In genomic region chr9:119192202-119192990, GRCm38 (mm10) we compare ENCODE assay signal across 10 mouse cellular contexts. TPM values are rescaled to one million over a fixed set of nuclear protein-coding genes. Genes with fewer than 3 reads are reported as not detected.
DNase-seq lines count a peak whose midpoint lies in the region; ATAC-seq and TF ChIP-seq lines count a peak whose summit lies in the region.
"Had no signal": no experiment of that assay in that cellular context is flagged by ENCODE, and none has a peak within 500 bp of the region (broad histone marks: within the 10 kb centered on the region; RNA-seq: fewer than 3 reads in every experiment).

No protein-coding gene starts in this region.

- H3K27me3 ChIP-seq in hindbrain, embryonic 10.5 days (ENCODE audit: insufficient read depth, poor library complexity, severe bottlenecking) = no peaks in the 10 kb centered on the region
- H3K27me3 ChIP-seq in hindbrain, embryonic 13.5 days = no peaks in the 10 kb centered on the region
- H3K27me3 ChIP-seq in liver, embryonic 16.5 days (ENCODE audit: control insufficient read depth, insufficient read depth, low read depth, low read length) = no peaks in the 10 kb centered on the region
- no peaks in the 10 kb centered on the region for H3K27me3 ChIP-seq in stomach, embryonic 16.5 days (ENCODE audit: control insufficient read depth, insufficient read depth, low read length)
- H3K27me3 ChIP-seq: embryonic facial prominence, embryonic 12.5 days had no signal

- WGBS in hindbrain, embryonic 10.5 days = 39% methylated on average over 11 of the region's 11 CpGs
- 40% methylated on average over 11 of the region's 11 CpGs for WGBS in hindbrain, embryonic 13.5 days
- 37% methylated on average over 11 of the region's 11 CpGs for WGBS in liver, embryonic 16.5 days (ENCODE audit: insufficient replicate concordance)
- 35% methylated on average over 11 of the region's 11 CpGs for WGBS in stomach, embryonic 16.5 days

- H3K4me3 ChIP-seq in hindbrain, embryonic 10.5 days = no peak overlapping the region
- no peak overlapping the region for H3K4me3 ChIP-seq in hindbrain, embryonic 13.5 days
- no peak overlapping the region for H3K4me3 ChIP-seq in ES-E14 (ENCODE audit: insufficient read depth in 1 of 2, low read depth in 1 of 2, low read length in 2 of 2, poor library complexity in 1 of 2, severe bottlenecking in 1 of 2)
- no peak overlapping the region for H3K4me3 ChIP-seq in liver, embryonic 16.5 days (ENCODE audit: low read depth, low read length)
- no peak overlapping the region for H3K4me3 ChIP-seq in stomach, embryonic 16.5 days (replicated peaks; ENCODE audit: low read length)
- H3K4me3 ChIP-seq: embryonic facial prominence, embryonic 12.5 days had no signal

- DNase-seq in hindbrain, embryonic 10.5 days (ENCODE audit: low spot score) = peak; percentile 35
- DNase-seq in ES-E14 (ENCODE audit: low read depth, low spot score) = peak; percentile 65
- peak; percentile 29 for DNase-seq in c-Kit-positive CD71-positive TER-119-positive erythroid progenitor cells, embryonic 14.5 days (ENCODE audit: low spot score)
- DNase-seq in induced T-regulatory cell, adult 2 months (ENCODE audit: low read depth) = peak; percentile 63
- no peak for DNase-seq in frontal cortex, postnatal 14 days (ENCODE audit: low spot score in 2 of 2)

- in situ Hi-C loops in ES-E14 (cut with MboI; ENCODE audit: low sequenced_read_pairs in 2 of 2, unreplicated experiment in 2 of 2) = no loop called here

- H3K9me3 ChIP-seq in hindbrain, embryonic 10.5 days = no peaks in the 10 kb centered on the region
- H3K9me3 ChIP-seq in hindbrain, embryonic 13.5 days = no peaks in the 10 kb centered on the region
- no peaks in the 10 kb centered on the region for H3K9me3 ChIP-seq in ES-E14 (ENCODE audit: control insufficient read depth, insufficient read depth, low read depth, low read length)
- no peaks in the 10 kb centered on the region for H3K9me3 ChIP-seq in liver, embryonic 16.5 days (replicated peaks; ENCODE audit: control insufficient read depth, low read length)
- no peaks in the 10 kb centered on the region for H3K9me3 ChIP-seq in stomach, embryonic 16.5 days (replicated peaks; ENCODE audit: control insufficient read depth, low read length)
- H3K9me3 ChIP-seq: embryonic facial prominence, embryonic 12.5 days had no signal

- no peak for ATAC-seq in hindbrain, embryonic 13.5 days (ENCODE audit: low FRiP score)
- peak; percentile 71 for ATAC-seq in liver, embryonic 16.5 days (ENCODE audit: low read depth)
- peak; percentile 58; the same call in 1 of the 2 replicates for ATAC-seq in stomach, embryonic 16.5 days (ENCODE audit: insufficient read depth, low FRiP score)

- no peak overlapping the region for H3K27ac ChIP-seq in hindbrain, embryonic 10.5 days
- no peak overlapping the region for H3K27ac ChIP-seq in hindbrain, embryonic 13.5 days
- H3K27ac ChIP-seq in ES-E14 (ENCODE audit: insufficient read depth, low read depth, low read length, poor library complexity, severe bottlenecking) = no peak overlapping the region
- no peak overlapping the region for H3K27ac ChIP-seq in liver, embryonic 16.5 days (ENCODE audit: low read length)
- H3K27ac ChIP-seq in stomach, embryonic 16.5 days (ENCODE audit: low read length) = no peak overlapping the region
- H3K27ac ChIP-seq: embryonic facial prominence, embryonic 12.5 days; macrophage had no signal

- no peaks in the 10 kb centered on the region for H3K36me3 ChIP-seq in hindbrain, embryonic 10.5 days
- H3K36me3 ChIP-seq in hindbrain, embryonic 13.5 days = no peaks in the 10 kb centered on the region
- no peaks in the 10 kb centered on the region for H3K36me3 ChIP-seq in ES-E14 (ENCODE audit: control insufficient read depth, insufficient read depth, low read length, poor library complexity, severe bottlenecking)
- no peaks in the 10 kb centered on the region for H3K36me3 ChIP-seq in liver, embryonic 16.5 days (ENCODE audit: control insufficient read depth, insufficient read depth)
- H3K36me3 ChIP-seq in stomach, embryonic 16.5 days (ENCODE audit: control insufficient read depth, insufficient read depth, low read length) = no peaks in the 10 kb centered on the region
- H3K36me3 ChIP-seq: embryonic facial prominence, embryonic 12.5 days had no signal

- H3K9ac ChIP-seq in hindbrain, embryonic 13.5 days = no peak overlapping the region
- H3K9ac ChIP-seq in ES-E14 (ENCODE audit: insufficient read depth, low read depth, low read length, poor library complexity, severe bottlenecking) = no peak overlapping the region
- no peak overlapping the region for H3K9ac ChIP-seq in liver, embryonic 16.5 days (ENCODE audit: low read depth, low read length)
- no peak overlapping the region for H3K9ac ChIP-seq in stomach, embryonic 16.5 days (ENCODE audit: low read length)
- H3K9ac ChIP-seq: embryonic facial prominence, embryonic 12.5 days had no signal

- H3K4me2 ChIP-seq in hindbrain, embryonic 13.5 days = no peak overlapping the region
- H3K4me2 ChIP-seq in liver, embryonic 16.5 days (ENCODE audit: low read depth, low read length) = no peak overlapping the region
- H3K4me2 ChIP-seq in stomach, embryonic 16.5 days (ENCODE audit: low read depth, low read length) = no peak overlapping the region
- H3K4me2 ChIP-seq: embryonic facial prominence, embryonic 12.5 days had no signal

- H3K4me1 ChIP-seq in hindbrain, embryonic 10.5 days (replicated peaks) = no peaks in the 10 kb centered on the region
- no peaks in the 10 kb centered on the region for H3K4me1 ChIP-seq in hindbrain, embryonic 13.5 days (replicated peaks)
- peaks cover 0 to 2% of the 10 kb centered on the region in 2 experiments; a peak in 1 of 4 replicates for H3K4me1 ChIP-seq in ES-E14 (ENCODE audit: control insufficient read depth in 2 of 2, insufficient read depth in 2 of 2, low read length in 2 of 2, poor library complexity in 1 of 2)
- H3K4me1 ChIP-seq in liver, embryonic 16.5 days (ENCODE audit: control insufficient read depth, low read depth, low read length) = no peaks in the 10 kb centered on the region
- no peaks in the 10 kb centered on the region for H3K4me1 ChIP-seq in stomach, embryonic 16.5 days (ENCODE audit: control insufficient read depth, insufficient read depth, low read length)
- H3K4me1 ChIP-seq: embryonic facial prominence, embryonic 12.5 days had no signal

TF ChIP-seq in ES-E14, 5 proteins besides CTCF, POLR2A, EP300 and RAD21:
- no peak for TF ChIP-seq MAFK (IDR thresholded peaks at IDR 0.05; ENCODE audit: insufficient read depth, low read depth, low read length)
- no peak for TF ChIP-seq ZNF384 (IDR thresholded peaks at IDR 0.05; ENCODE audit: low read depth, low read length)
- peak; percentile 70; the same call in 1 of the 2 replicates for TF ChIP-seq ZC3H11A (IDR thresholded peaks at IDR 0.05; ENCODE audit: borderline replicate concordance, low read depth, low read length)
- TF ChIP-seq HCFC1 (IDR thresholded peaks at IDR 0.05; ENCODE audit: borderline replicate concordance, insufficient read depth, low read length) = no peak
- TF ChIP-seq CHD2 (IDR thresholded peaks at IDR 0.05; ENCODE audit: low read depth, low read length) = no peak

RNA-seq across cellular contexts. Expression of gene Slc22a13, which starts 16.5 kb away (rescaled TPM):
- polyA plus RNA-seq in hindbrain, embryonic 10.5 days (2016; fragmentation: Nextera tagmentation; extraction: Ambion mirVana) = not detected in 2 replicates
- polyA plus RNA-seq in hindbrain, embryonic 13.5 days (2015; fragmentation: Nextera tagmentation; extraction: Ambion mirVana) = not detected in 2 replicates
- 0.13 TPM in 1 of 2 replicates, not detected in the other for total RNA-seq in ES-E14 (2012; rRNA removed)
- polyA plus RNA-seq in liver, embryonic 16.5 days (2015; fragmentation: Nextera tagmentation; extraction: Ambion mirVana) = 0.08 TPM in 1 of 2 replicates, not detected in the other
- not detected in 2 replicates for polyA plus RNA-seq in stomach, embryonic 16.5 days (2015; fragmentation: Nextera tagmentation; extraction: Ambion mirVana)
- polyA plus RNA-seq: embryonic facial prominence, embryonic 12.5 days; macrophage had no signal

RNA-seq across cellular contexts. Expression of gene Gm47289, which starts 33.4 kb away (rescaled TPM):
- polyA plus RNA-seq in hindbrain, embryonic 10.5 days (2016; fragmentation: Nextera tagmentation; extraction: Ambion mirVana) = not detected in 2 replicates
- polyA plus RNA-seq in hindbrain, embryonic 13.5 days (2015; fragmentation: Nextera tagmentation; extraction: Ambion mirVana) = not detected in 2 replicates
- total RNA-seq in ES-E14 (2012; rRNA removed) = not detected in 2 replicates
- 0.04 TPM in 1 of 2 replicates, not detected in the other for polyA plus RNA-seq in liver, embryonic 16.5 days (2015; fragmentation: Nextera tagmentation; extraction: Ambion mirVana)
- not detected in 2 replicates for polyA plus RNA-seq in stomach, embryonic 16.5 days (2015; fragmentation: Nextera tagmentation; extraction: Ambion mirVana)
- polyA plus RNA-seq: embryonic facial prominence, embryonic 12.5 days; macrophage had no signal

RNA-seq across cellular contexts. Expression of gene Acaa1b, which starts 35.5 kb away (rescaled TPM):
- polyA plus RNA-seq in hindbrain, embryonic 10.5 days (2016; fragmentation: Nextera tagmentation; extraction: Ambion mirVana) = 1.3 and 1.5 TPM in 2 replicates
- polyA plus RNA-seq in hindbrain, embryonic 13.5 days (2015; fragmentation: Nextera tagmentation; extraction: Ambion mirVana) = 1.8 and 1.9 TPM in 2 replicates
- total RNA-seq in ES-E14 (2012; rRNA removed) = 3.0 and 6.8 TPM in 2 replicates
- polyA plus RNA-seq in liver, embryonic 16.5 days (2015; fragmentation: Nextera tagmentation; extraction: Ambion mirVana) = 24.8 and 27.6 TPM in 2 replicates
- polyA plus RNA-seq in stomach, embryonic 16.5 days (2015; fragmentation: Nextera tagmentation; extraction: Ambion mirVana) = 1.7 and 2.3 TPM in 2 replicates
- polyA plus RNA-seq: macrophage had no signal

Comparison
In these comparisons a context has a peak if more than half of its experiments do, and no peak if none do; other contexts are left out.
1. DNase-seq: peak in hindbrain, embryonic 10.5 days (single experiment), ES-E14 (single experiment), c-Kit-positive CD71-positive TER-119-positive erythroid progenitor cells, embryonic 14.5 days (single experiment) and induced T-regulatory cell, adult 2 months (single experiment); none in frontal cortex, postnatal 14 days (0 of 2).